Mouse (Mus musculus): ENCODE data around the gene Btn2a2. TPM values are rescaled to one million over a fixed set of nuclear protein-coding genes. Genes with fewer than 3 reads are reported as not detected.

The Btn2a2 gene
- polyA plus RNA-seq, 1 experiment from 2014 or later = 0.40 TPM

- H3K4me1 ChIP-seq (ENCODE audit: control insufficient read depth, insufficient read depth, low read length) = peaks cover 20% of the 10 kb centered on the region
- H3K9ac ChIP-seq (ENCODE audit: low read depth, low read length) = peak within 1 kb of the TSS; percentile 48
- WGBS = 2% methylated on average over 7 of the region's 7 CpGs
- H3K36me3 ChIP-seq (ENCODE audit: control insufficient read depth, insufficient read depth, low read length) = no peaks in the 10 kb centered on the region
- no peaks in the 10 kb centered on the region for H3K9me3 ChIP-seq (ENCODE audit: control insufficient read depth, low read length)
- no peaks in the 10 kb centered on the region for H3K27me3 ChIP-seq (replicated peaks; ENCODE audit: control insufficient read depth, insufficient read depth, low read length)
- no peak for ATAC-seq (ENCODE audit: low read depth)
- H3K4me3 ChIP-seq (ENCODE audit: low read depth, low read length) = peak within 1 kb of the TSS; percentile 57
- H3K27ac ChIP-seq (replicated peaks; ENCODE audit: low read depth, low read length) = no peak within 1 kb of the TSS
- peak within 1 kb of the TSS; percentile 65 for H3K4me2 ChIP-seq (ENCODE audit: low read depth, low read length)
- peak; percentile 11 for DNase-seq (ENCODE audit: low spot score)
These were observed 23.0 kb downstream of the Btn2a2 start, which contains the start of gene Btn1a1 for GRCm38 (mm10) chr13:23465600-23466109. TSS of gene Btn1a1 (minus strand) at chr13:23465901.

GRCm38 (mm10) chr13:23464841-23465366 lies 23.8 kb downstream of the Btn2a2 start:
- 6% methylated on average over 11 of the region's 11 CpGs for WGBS
- DNase-seq (ENCODE audit: low spot score) = no peak

GRCm38 (mm10) chr13:23464224-23464637 lies 24.4 kb downstream of the Btn2a2 start:
- H3K27me3 ChIP-seq (replicated peaks; ENCODE audit: control insufficient read depth, insufficient read depth, low read length) = no peaks in the 10 kb centered on the region
- H3K9ac ChIP-seq (ENCODE audit: low read depth, low read length) = peak overlapping the region; percentile 58
- peak overlapping the region; percentile 65 for H3K4me2 ChIP-seq (ENCODE audit: low read depth, low read length)
- H3K9me3 ChIP-seq (ENCODE audit: control insufficient read depth, low read length) = no peaks in the 10 kb centered on the region
- ATAC-seq (ENCODE audit: low read depth) (no peak), DNase-seq (ENCODE audit: low spot score) (peak; percentile 27)
- no peaks in the 10 kb centered on the region for H3K36me3 ChIP-seq (ENCODE audit: control insufficient read depth, insufficient read depth, low read length)
- peak overlapping the region; percentile 57 for H3K4me3 ChIP-seq (ENCODE audit: low read depth, low read length)
- no peak overlapping the region for H3K27ac ChIP-seq (replicated peaks; ENCODE audit: low read depth, low read length)
- H3K4me1 ChIP-seq (ENCODE audit: control insufficient read depth, insufficient read depth, low read length) = peaks cover 20% of the 10 kb centered on the region
- under 1% methylated on average over 29 of the region's 29 CpGs for WGBS

More at GRCm38 (mm10) chr13:23464841-23465366, 23.8 kb downstream of the Btn2a2 start:
- H3K9me3 ChIP-seq (ENCODE audit: control insufficient read depth, low read length) = no peaks in the 10 kb centered on the region
- H3K36me3 ChIP-seq (ENCODE audit: control insufficient read depth, insufficient read depth, low read length) = no peaks in the 10 kb centered on the region
- no peak for ATAC-seq (ENCODE audit: low read depth)
- no peak overlapping the region for H3K27ac ChIP-seq (replicated peaks; ENCODE audit: low read depth, low read length)
- peak overlapping the region; percentile 65 for H3K4me2 ChIP-seq (ENCODE audit: low read depth, low read length)
- H3K4me3 ChIP-seq (ENCODE audit: low read depth, low read length) = peak overlapping the region; percentile 57
- no peaks in the 10 kb centered on the region for H3K27me3 ChIP-seq (replicated peaks; ENCODE audit: control insufficient read depth, insufficient read depth, low read length)
- peaks cover 20% of the 10 kb centered on the region for H3K4me1 ChIP-seq (ENCODE audit: control insufficient read depth, insufficient read depth, low read length)
- peak overlapping the region; percentile 48 for H3K9ac ChIP-seq (ENCODE audit: low read depth, low read length)

GRCm38 (mm10) chr13:23463381-23464223 lies 25.1 kb downstream of the Btn2a2 start:
- peak; percentile 86 for DNase-seq (ENCODE audit: low spot score)
- ATAC-seq (ENCODE audit: low read depth) = peak; percentile 78
- under 1% methylated on average over 21 of the region's 21 CpGs for WGBS

GRCm38 (mm10) chr13:23462669-23463068 lies 26.0 kb downstream of the Btn2a2 start:
- H3K36me3 ChIP-seq (ENCODE audit: control insufficient read depth, insufficient read depth, low read length) = no peaks in the 10 kb centered on the region
- H3K9ac ChIP-seq (ENCODE audit: low read depth, low read length) = no peak overlapping the region
- no peak overlapping the region for H3K4me3 ChIP-seq (ENCODE audit: low read depth, low read length)
- no peak for DNase-seq (ENCODE audit: low spot score)
- peaks cover 20% of the 10 kb centered on the region for H3K4me1 ChIP-seq (ENCODE audit: control insufficient read depth, insufficient read depth, low read length)
- H3K27ac ChIP-seq (replicated peaks; ENCODE audit: low read depth, low read length) = no peak overlapping the region
- peaks cover under 1% of the 10 kb centered on the region; the same call in 1 of the 2 replicates for H3K27me3 ChIP-seq (replicated peaks; ENCODE audit: control insufficient read depth, insufficient read depth, low read length)
- no peak overlapping the region for H3K4me2 ChIP-seq (ENCODE audit: low read depth, low read length)
- ATAC-seq (ENCODE audit: low read depth) = no peak
- H3K9me3 ChIP-seq (ENCODE audit: control insufficient read depth, low read length) = no peaks in the 10 kb centered on the region

More at GRCm38 (mm10) chr13:23463381-23464223, 25.1 kb downstream of the Btn2a2 start:
- H3K9ac ChIP-seq (ENCODE audit: low read depth, low read length) = peak overlapping the region; percentile 58
- no peaks in the 10 kb centered on the region for H3K36me3 ChIP-seq (ENCODE audit: control insufficient read depth, insufficient read depth, low read length)
- H3K4me2 ChIP-seq (ENCODE audit: low read depth, low read length) = peak overlapping the region; percentile 65
- H3K27ac ChIP-seq (replicated peaks; ENCODE audit: low read depth, low read length) = no peak overlapping the region
- H3K9me3 ChIP-seq (ENCODE audit: control insufficient read depth, low read length) = no peaks in the 10 kb centered on the region
- no peaks in the 10 kb centered on the region; the same call in 1 of the 2 replicates for H3K27me3 ChIP-seq (replicated peaks; ENCODE audit: control insufficient read depth, insufficient read depth, low read length)
- H3K4me3 ChIP-seq (ENCODE audit: low read depth, low read length) = peak overlapping the region; percentile 57
- peaks cover 20% of the 10 kb centered on the region for H3K4me1 ChIP-seq (ENCODE audit: control insufficient read depth, insufficient read depth, low read length)

- H3K27ac ChIP-seq (replicated peaks; ENCODE audit: low read depth, low read length) = no peak overlapping the region
- H3K4me2 ChIP-seq (ENCODE audit: low read depth, low read length) = no peak overlapping the region
- WGBS = 82% methylated on average over 4 of the region's 4 CpGs
- no peak overlapping the region for H3K9ac ChIP-seq (ENCODE audit: low read depth, low read length)
- ATAC-seq (ENCODE audit: low read depth) (no peak), DNase-seq (ENCODE audit: low spot score) (no peak)
- H3K9me3 ChIP-seq (ENCODE audit: control insufficient read depth, low read length) = no peaks in the 10 kb centered on the region
- H3K36me3 ChIP-seq (ENCODE audit: control insufficient read depth, insufficient read depth, low read length) = no peaks in the 10 kb centered on the region
- H3K4me1 ChIP-seq (ENCODE audit: control insufficient read depth, insufficient read depth, low read length) = peaks cover 20% of the 10 kb centered on the region
- H3K4me3 ChIP-seq (ENCODE audit: low read depth, low read length) = no peak overlapping the region
- peaks cover 2% of the 10 kb centered on the region; the same call in 1 of the 2 replicates for H3K27me3 ChIP-seq (replicated peaks; ENCODE audit: control insufficient read depth, insufficient read depth, low read length)
These were observed 26.6 kb downstream of the Btn2a2 start for GRCm38 (mm10) chr13:23462063-23462462.

GRCm38 (mm10) chr13:23459264-23459846 lies 29.3 kb downstream of the Btn2a2 start:
- Histone ChIP-seq H3K4me2 (ENCODE audit: low read depth, low read length) (peak overlapping the region; percentile 2; the same call in 1 of the 2 replicates), H3K27me3 (replicated peaks; ENCODE audit: control insufficient read depth, insufficient read depth, low read length) (peaks cover 2% of the 10 kb centered on the region; the same call in 1 of the 2 replicates), H3K36me3 (ENCODE audit: control insufficient read depth, insufficient read depth, low read length) (no peaks in the 10 kb centered on the region), H3K9me3 (ENCODE audit: control insufficient read depth, low read length) (no peaks in the 10 kb centered on the region), H3K27ac (replicated peaks; ENCODE audit: low read depth, low read length) (no peak overlapping the region), H3K4me3 (ENCODE audit: low read depth, low read length) (no peak overlapping the region), H3K9ac (ENCODE audit: low read depth, low read length) (no peak overlapping the region), H3K4me1 (ENCODE audit: control insufficient read depth, insufficient read depth, low read length) (no peaks in the 10 kb centered on the region)
- DNase-seq (ENCODE audit: low spot score) (no peak), ATAC-seq (ENCODE audit: low read depth) (no peak)
- WGBS = 20% methylated on average over 15 of the region's 15 CpGs

- peak overlapping the region; percentile 61 for H3K4me3 ChIP-seq (ENCODE audit: low read depth, low read length)
- WGBS = 0% methylated on average over 9 of the region's 9 CpGs
- no peak for ATAC-seq (ENCODE audit: low read depth)
- H3K9me3 ChIP-seq (ENCODE audit: control insufficient read depth, low read length) = no peaks in the 10 kb centered on the region
- H3K4me2 ChIP-seq (ENCODE audit: low read depth, low read length) = peak overlapping the region; percentile 54
- H3K4me1 ChIP-seq (ENCODE audit: control insufficient read depth, insufficient read depth, low read length) = no peaks in the 10 kb centered on the region
- peak overlapping the region; percentile 83 for H3K27ac ChIP-seq (replicated peaks; ENCODE audit: low read depth, low read length)
- peak overlapping the region; percentile 76 for H3K9ac ChIP-seq (ENCODE audit: low read depth, low read length)
- peak; percentile 68 for DNase-seq (ENCODE audit: low spot score)
- H3K27me3 ChIP-seq (replicated peaks; ENCODE audit: control insufficient read depth, insufficient read depth, low read length) = peaks cover 2% of the 10 kb centered on the region; the same call in 1 of the 2 replicates
- no peaks in the 10 kb centered on the region for H3K36me3 ChIP-seq (ENCODE audit: control insufficient read depth, insufficient read depth, low read length)
These were observed 34.7 kb downstream of the Btn2a2 start for GRCm38 (mm10) chr13:23453926-23454325.

Data from embryonic facial prominence, embryonic 14.5 days (tissue).